Mouse (Mus musculus): ENCODE measurements around the gene Ghdc. TPM values are rescaled to one million over a fixed set of nuclear protein-coding genes. Genes with fewer than 3 reads are reported as not detected.
A peak's percentile ranks its signal among the peaks of the same experiment; 100 is the strongest.

Gene Ghdc
- total RNA-seq, 2 experiments from 2014 or later = 1.3 to 8.0 TPM

DNA sequence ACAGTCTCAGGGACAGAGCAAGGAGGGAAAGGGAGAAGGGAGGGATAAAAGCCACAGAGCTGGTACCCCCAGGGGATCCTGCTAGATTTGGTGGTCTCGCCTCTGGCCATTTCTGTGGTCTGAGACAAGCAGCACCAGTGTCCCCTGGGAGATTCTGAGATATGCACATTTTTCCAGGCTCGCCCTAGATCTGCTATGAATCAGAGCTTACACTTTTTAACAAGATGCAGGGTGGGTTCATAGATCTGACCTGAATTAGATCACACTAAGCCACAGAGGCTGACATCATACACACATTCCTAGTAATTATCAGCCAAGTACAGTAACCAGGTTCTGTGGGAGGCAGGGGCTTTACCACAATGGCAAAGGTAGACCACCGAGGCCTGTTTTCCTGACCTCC lies 18.9 kb upstream of the Ghdc start:
- no peak for ATAC-seq (replicated peaks; ENCODE audit: low FRiP score, low TSS enrichment, poor library complexity, severe bottlenecking)

DNA sequence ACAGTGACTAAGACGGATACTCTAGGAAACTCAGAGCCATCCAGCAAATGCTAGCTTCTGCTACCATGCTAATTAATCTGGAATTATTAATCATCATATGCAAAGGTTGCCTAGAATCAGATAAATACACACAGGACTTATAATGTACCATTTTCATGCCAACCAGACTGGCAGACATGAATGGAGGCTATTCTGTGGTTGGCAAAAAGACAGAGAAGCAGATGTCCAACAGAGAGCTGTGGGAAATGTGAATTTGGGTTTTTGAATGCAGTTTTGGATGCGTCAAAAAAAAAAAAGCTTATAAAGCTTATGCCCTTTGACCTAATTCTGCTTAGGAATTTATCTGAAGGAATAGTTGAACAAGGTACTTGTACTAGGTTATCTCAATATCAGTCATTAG lies 15.0 kb upstream of the Ghdc start:
- ATAC-seq (replicated peaks; ENCODE audit: low FRiP score, low TSS enrichment, poor library complexity, severe bottlenecking) = no peak

- no peak for ATAC-seq (replicated peaks; ENCODE audit: low FRiP score, low TSS enrichment, poor library complexity, severe bottlenecking)
Observed at GRCm38 (mm10) chr11:100784286-100784685, 13.5 kb upstream of the Ghdc start.

DNA sequence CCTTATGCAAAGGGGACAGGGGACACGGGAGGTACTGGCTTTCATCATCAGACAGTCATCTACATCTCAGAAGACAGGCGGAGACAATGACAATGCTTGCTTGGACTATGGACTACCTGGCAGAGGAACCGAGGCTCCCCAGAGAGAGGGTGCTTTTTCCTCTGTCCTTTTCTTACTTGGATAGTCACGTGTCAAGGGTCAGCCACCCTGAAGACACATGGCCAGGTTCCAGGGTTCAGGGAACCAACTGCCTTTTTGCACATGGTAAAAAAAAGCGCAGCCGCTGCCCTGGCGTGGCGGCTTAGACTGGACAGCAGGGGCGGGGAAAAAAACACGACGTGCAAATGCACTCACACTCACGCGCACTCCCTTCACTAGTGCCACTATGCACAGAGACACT lies 11.8 kb upstream of the Ghdc start:
- no peak for ATAC-seq (replicated peaks; ENCODE audit: low FRiP score, low TSS enrichment, poor library complexity, severe bottlenecking)

DNA sequence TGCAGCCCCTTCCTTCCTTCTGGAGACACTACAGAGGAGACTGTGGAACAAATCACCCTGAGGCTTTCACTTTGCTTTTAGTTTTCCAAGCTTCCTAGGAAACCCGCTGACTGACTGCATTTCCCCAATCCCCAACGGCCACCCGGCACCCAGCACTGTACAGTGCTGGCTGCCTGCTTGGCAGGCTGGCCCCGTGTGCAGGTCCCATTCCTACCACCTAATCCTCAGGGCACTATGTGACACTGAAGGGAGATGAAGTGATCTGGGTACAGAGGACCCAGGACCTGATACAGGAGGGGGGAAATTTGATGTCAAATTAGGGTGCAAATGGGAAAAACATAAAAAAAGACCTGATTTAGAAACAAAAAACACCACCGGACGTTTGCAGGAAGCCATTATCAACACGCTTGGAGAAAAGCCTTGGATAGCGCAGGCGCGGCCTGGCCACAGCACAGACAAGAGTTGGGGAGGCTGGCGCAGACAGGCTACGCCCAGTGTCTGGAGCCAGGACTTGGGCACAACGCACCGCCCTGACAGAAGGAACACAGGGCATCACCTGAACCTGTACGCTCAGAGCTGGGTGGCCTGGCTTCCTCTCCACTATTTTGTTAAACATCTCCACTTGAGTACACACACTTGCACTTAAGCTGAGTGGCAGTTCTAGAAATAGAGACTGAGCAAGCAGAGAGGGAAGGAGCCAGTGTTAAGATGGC lies 11.2 kb upstream of the Ghdc start:
- ATAC-seq (replicated peaks; ENCODE audit: low FRiP score, low TSS enrichment, poor library complexity, severe bottlenecking) = no peak; the same call in 1 of the 2 replicates

- no peak for ATAC-seq (replicated peaks; ENCODE audit: low FRiP score, low TSS enrichment, poor library complexity, severe bottlenecking)
Observed at GRCm38 (mm10) chr11:100780247-100780646, 9.5 kb upstream of the Ghdc start.

DNA sequence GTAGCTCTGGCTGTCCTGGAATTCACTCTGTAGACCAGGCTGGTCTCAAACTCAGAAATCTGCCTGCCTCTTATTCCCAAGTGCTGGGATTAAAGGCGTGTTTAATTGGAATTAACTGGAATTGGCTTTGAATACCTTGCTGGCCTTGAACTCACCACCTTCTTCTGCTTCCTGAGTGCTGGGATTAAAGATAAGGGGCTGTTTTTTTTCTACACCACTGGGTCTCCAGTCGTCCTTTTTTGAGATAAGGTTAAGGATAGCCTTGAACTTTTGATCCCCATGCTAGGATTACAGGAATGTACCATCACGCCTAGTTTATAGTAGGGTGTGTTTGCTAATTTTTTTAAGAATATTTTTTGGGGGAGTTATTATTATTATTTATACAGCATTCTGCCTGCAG lies 7.3 kb upstream of the Ghdc start:
- no peak for ATAC-seq (replicated peaks; ENCODE audit: low FRiP score, low TSS enrichment, poor library complexity, severe bottlenecking)

GRCm38 (mm10) chr11:100775921-100776320 lies 5.2 kb upstream of the Ghdc start:
- no peak for ATAC-seq (replicated peaks; ENCODE audit: low FRiP score, low TSS enrichment, poor library complexity, severe bottlenecking)

GRCm38 (mm10) chr11:100774261-100774660 lies 3.5 kb upstream of the Ghdc start:
- ATAC-seq (replicated peaks; ENCODE audit: low FRiP score, low TSS enrichment, poor library complexity, severe bottlenecking) = no peak

- ATAC-seq (replicated peaks; ENCODE audit: low FRiP score, low TSS enrichment, poor library complexity, severe bottlenecking) = no peak
Observed at GRCm38 (mm10) chr11:100769980-100770379, 777 bp downstream of the Ghdc start.

- no peak for ATAC-seq (replicated peaks; ENCODE audit: low FRiP score, low TSS enrichment, poor library complexity, severe bottlenecking)
Observed at GRCm38 (mm10) chr11:100767871-100768270, 2.9 kb downstream of the Ghdc start.

- ATAC-seq (replicated peaks; ENCODE audit: low FRiP score, low TSS enrichment, poor library complexity, severe bottlenecking) = no peak
Observed at GRCm38 (mm10) chr11:100766726-100767125, 4.0 kb downstream of the Ghdc start.

DNA sequence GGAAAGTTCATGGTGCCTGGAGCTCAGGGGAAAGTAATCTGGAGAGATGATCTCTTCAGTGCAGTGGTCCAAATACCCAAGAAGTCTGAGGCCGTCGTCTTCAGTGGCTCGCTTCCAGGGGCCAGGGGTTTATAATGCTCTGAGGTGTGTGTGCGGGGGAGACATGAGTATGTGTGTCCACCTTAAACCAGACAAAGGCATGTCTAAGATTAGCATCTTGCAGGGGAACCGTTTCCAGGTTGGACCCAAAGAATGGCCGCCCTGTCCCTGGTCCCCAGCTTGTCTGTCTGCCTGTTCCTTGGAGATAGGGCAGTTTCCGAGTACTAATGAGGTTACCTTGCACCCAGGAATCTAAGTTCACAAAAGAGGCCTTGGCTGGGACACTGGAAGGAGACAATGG lies 7.9 kb downstream of the Ghdc start, which contains the start of gene Hcrt:
Hcrt (minus strand) TSS at position 101 of the 400 bp plus-strand sequence.
- ATAC-seq (replicated peaks; ENCODE audit: low FRiP score, low TSS enrichment, poor library complexity, severe bottlenecking) = no peak

DNA sequence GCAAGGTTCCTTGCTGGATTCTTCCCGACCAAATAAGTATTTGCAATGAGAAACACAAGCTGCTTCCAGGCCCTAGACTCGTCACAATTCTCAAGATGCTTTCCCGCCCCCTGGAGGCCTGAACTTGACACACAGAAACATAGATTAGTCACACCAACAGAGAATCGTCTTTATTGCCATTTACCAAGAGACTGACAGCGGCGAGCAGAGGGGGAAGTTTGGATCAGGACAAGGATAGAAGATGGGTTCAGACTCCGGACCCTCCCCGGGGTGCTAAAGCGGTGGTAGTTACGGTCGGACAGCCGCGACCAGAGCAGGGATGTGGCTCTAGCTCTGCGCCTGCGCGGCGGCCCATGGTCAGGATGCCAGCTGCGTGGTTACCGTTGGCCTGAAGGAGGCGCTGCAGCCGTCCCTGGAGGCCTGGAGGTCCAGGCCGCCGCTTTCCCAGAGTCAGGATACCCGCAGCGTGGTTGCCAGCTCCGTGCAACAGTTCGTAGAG lies 9.2 kb downstream of the Ghdc start:
- ATAC-seq (replicated peaks; ENCODE audit: low FRiP score, low TSS enrichment, poor library complexity, severe bottlenecking) = peak; percentile 78

- peak; percentile 40; the same call in 1 of the 2 replicates for ATAC-seq (replicated peaks; ENCODE audit: low FRiP score, low TSS enrichment, poor library complexity, severe bottlenecking)
Observed at GRCm38 (mm10) chr11:100759611-100760233, 11.0 kb downstream of the Ghdc start, which contains the start of gene Kcnh4. Gene Kcnh4, minus strand, starts transcription at chr11:100759942.

DNA sequence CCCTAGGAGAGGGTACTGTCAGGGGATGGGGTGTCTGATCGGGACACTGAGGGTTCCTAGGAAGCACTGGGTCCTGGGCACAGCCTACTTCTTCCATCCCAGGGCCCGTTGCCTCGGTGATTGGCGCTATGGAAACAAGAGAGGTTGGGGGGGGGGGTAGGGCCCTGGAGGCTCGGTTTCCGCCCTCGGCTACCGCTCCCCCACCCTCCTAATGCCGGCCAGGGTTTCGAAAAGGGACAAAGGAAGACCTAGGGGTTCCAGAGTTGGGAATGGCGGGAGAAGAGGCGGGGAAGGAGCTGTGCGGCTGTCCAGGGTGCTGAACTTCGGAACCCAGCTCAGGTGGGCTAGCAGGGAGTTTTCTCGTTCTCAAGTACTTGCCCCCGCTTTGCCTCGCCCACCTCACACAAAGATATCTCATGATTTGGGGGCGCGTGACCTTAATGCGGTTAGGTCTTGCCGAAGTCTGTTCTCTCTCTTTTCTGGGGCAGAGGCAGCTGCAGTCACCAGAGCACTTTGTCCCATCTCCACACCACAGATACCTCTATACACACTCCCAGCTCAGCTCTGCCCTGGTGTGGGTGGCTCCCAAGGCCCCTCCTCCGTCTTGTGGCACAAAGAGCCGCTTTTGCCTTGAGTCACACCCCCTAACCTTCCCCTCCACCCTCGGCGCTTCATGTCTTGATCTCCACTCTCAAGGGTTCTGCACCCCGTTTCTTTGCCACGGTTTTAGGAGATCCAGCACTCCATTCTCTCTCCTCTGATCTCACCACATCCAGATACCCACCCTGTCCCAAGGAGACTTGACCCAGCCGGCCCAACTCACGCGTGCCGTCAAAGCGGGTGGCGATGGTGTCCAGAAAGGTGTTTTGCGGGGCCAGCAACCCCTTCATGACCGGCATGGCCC lies 11.8 kb downstream of the Ghdc start:
- ATAC-seq (replicated peaks; ENCODE audit: low FRiP score, low TSS enrichment, poor library complexity, severe bottlenecking) = 0 out of 2 replicates have a peak, but pooled peaks have one; percentile 20

DNA sequence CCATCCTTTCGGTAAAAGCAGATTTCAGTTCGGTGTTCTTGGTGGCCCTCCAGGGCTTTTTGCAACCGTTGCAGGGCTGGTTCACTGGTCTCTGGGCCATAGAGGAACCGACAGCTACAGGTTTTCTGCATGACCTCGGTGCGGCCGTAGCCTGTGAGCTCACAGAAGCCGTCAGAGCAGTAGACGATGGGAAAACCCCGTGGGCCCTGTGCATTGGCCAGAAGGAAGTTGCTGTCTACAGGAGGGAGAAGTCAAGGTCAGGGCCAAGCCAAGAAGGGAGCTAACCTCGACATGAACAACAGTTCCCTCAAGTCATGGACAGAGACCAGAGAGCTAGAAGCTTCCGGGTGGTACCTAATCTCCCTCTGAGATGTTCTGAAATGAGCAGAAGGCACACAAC lies 13.2 kb downstream of the Ghdc start:
- no peak for ATAC-seq (replicated peaks; ENCODE audit: low FRiP score, low TSS enrichment, poor library complexity, severe bottlenecking)

DNA sequence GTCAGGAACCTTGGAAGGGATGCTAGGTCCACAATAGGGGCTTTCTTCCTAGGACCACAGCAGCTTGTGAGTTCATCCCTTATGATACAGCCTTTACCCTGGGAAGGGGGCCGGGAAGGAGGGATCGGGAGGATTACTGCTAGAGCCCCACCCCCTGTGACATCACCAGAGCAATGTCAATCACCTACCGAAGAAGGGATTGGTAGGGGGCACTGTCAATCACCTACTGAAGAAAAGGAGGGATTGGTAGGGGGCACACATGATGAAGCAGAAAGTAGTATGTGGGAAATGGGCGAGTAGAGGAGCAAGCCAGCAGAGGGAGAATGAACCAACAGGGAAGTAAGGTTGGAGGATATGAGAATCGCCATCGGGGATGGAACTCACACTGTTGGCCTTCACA lies 14.3 kb downstream of the Ghdc start:
- ATAC-seq (replicated peaks; ENCODE audit: low FRiP score, low TSS enrichment, poor library complexity, severe bottlenecking) = no peak

GRCm38 (mm10) chr11:100754693-100755057 lies 16.1 kb downstream of the Ghdc start:
- ATAC-seq (replicated peaks; ENCODE audit: low FRiP score, low TSS enrichment, poor library complexity, severe bottlenecking) = no peak
